Mouse (Mus musculus) urinary bladder, adult 18-20 months (tissue): ENCODE results near the gene Cyp2b23.
"Not testable (repeated sequence)": the region's sequence is repeated elsewhere in the genome, so short reads cannot be mapped to it uniquely, and the experiment has no call there.

Source experiments
- DNase-seq, 2 experiments: peaks; one replicate each; pipeline ENCODE4 v3.0.0; 2022; ENCODE audit warnings: low spot score in 2 of 2, mixed read lengths in 2 of 2

Gene Cyp2b23

DNA sequence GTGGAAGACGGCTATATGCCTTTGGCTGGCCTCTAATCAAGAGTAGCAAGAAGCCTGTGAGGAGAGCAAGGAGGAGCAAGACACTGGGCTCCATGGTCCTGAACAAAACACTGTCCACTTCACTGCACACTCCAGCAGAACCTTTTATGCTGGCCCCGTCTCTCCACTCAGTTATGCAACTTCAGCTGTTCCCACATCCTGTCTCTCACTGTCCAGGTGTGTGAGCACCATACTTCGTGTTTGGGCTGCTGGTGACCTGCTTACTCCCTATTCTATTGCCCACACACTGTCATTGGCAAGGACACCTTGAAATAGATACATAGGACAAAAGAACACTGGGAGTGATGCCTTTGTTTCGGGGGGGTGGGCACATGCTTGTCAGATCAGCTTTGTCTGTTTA lies at the start of gene Cyp2b23:
Gene Cyp2b23 (minus strand): TSS at position 101 of the 400 bp plus-strand sequence.
- DNase-seq: no peak

GRCm38 (mm10) chr7:26711061-26711460 lies 24.8 kb upstream of the Cyp2b23 start:
- DNase-seq: no peak

GRCm38 (mm10) chr7:26707061-26707460 lies 20.8 kb upstream of the Cyp2b23 start:
- no peak for DNase-seq

- DNase-seq: not testable (repeated sequence)
These were observed 20.0 kb upstream of the Cyp2b23 start for GRCm38 (mm10) chr7:26706191-26706590.

GRCm38 (mm10) chr7:26700151-26700550 lies 13.9 kb upstream of the Cyp2b23 start:
- DNase-seq: no peak

DNA sequence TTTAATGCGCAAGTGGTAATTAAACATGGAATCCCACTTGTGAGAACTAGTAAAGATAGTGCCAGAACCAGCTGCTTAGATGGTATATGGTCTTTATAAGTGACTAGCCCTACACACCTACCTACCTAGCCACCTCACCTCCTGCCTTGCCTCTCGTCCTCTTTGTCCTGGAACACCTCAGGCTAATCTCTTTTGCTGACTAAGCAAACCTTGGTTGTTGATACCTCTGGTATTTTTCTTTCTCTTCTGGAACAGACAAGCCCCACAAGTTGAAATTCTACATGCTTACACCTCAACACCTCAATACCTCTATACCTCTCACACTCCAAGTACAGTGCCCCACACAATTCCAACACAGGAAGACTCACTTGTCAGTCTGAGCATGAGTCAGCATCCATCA lies 524 bp downstream of the Cyp2b23 start:
- DNase-seq: no peak

GRCm38 (mm10) chr7:26667466-26667865 lies 18.8 kb downstream of the Cyp2b23 start:
- DNase-seq: not testable (repeated sequence)

GRCm38 (mm10) chr7:26666011-26666410 lies 20.2 kb downstream of the Cyp2b23 start:
- no peak for DNase-seq

GRCm38 (mm10) chr7:26618364-26618763 lies 67.9 kb downstream of the Cyp2b23 start, which contains the start of gene Vmn1r185:
Vmn1r185 (minus strand) TSS chr7:26618464.
- not testable (repeated sequence) for DNase-seq
